Mouse (Mus musculus) myocyte (in vitro differentiated cells): ENCODE data around the gene Nup62cl. TPM values are rescaled to one million over a fixed set of nuclear protein-coding genes. Genes with fewer than 3 reads are reported as not detected.
A peak's percentile ranks its signal among the peaks of the same experiment; 100 is the strongest.

Source experiments
- H3K27me3 ChIP-seq: one replicate; pipeline ENCODE4 v1.6.1; 2011; ENCODE audit not compliant: control insufficient read depth, insufficient read depth, insufficient read length
- H3K36me3 ChIP-seq: one replicate; pipeline ENCODE4 v1.6.1; 2011; ENCODE audit not compliant: control insufficient read depth, insufficient read depth
- H3K4me2 ChIP-seq: one replicate; pipeline ENCODE4 v1.6.1; 2011; ENCODE audit warnings: low read depth, control low read depth
- H3K4me3 ChIP-seq: one replicate; pipeline ENCODE4 v1.5.1; 2011; ENCODE audit warnings: mild to moderate bottlenecking, control low read depth, moderate library complexity
- H3K79me2 ChIP-seq: one replicate; pipeline ENCODE4 v1.6.1; 2011; ENCODE audit not compliant: control insufficient read depth, insufficient read depth
- H3ac ChIP-seq: one replicate; pipeline ENCODE4 v1.6.1; 2011; ENCODE audit not compliant: control insufficient read depth, insufficient read length
- CEBPB ChIP-seq: IDR thresholded peaks from 2 replicates; pipeline ENCODE4 v1.6.1; 2011; ENCODE audit warnings: mild to moderate bottlenecking, moderate library complexity; ENCODE audit not compliant: poor library complexity, insufficient read depth, severe bottlenecking
- E2F4 ChIP-seq: IDR thresholded peaks from one replicate; pipeline ENCODE4 v1.6.1; 2011; ENCODE audit warnings: mild to moderate bottlenecking, control low read depth, moderate library complexity; ENCODE audit not compliant: insufficient read depth
- MAX ChIP-seq: IDR thresholded peaks from one replicate; pipeline ENCODE4 v1.6.1; 2011; ENCODE audit warnings: low read depth, mild to moderate bottlenecking, control low read depth
- MYOD1 ChIP-seq, 3 experiments: IDR thresholded peaks; one replicate each; pipeline ENCODE4 v1.6.1; 2011; ENCODE audit warnings: control low read depth in 2 of 3, low read depth in 2 of 3, mild to moderate bottlenecking in 2 of 3, moderate library complexity in 1 of 3; ENCODE audit not compliant: insufficient read length in 2 of 3, control insufficient read depth in 1 of 3
- MYOG ChIP-seq, 3 experiments: IDR thresholded peaks; one replicate each; pipeline ENCODE4 v1.6.1; 2011; ENCODE audit warnings: control low read depth in 2 of 3, low read depth in 2 of 3, mild to moderate bottlenecking in 2 of 3; ENCODE audit not compliant: insufficient read length in 2 of 3, control insufficient read depth in 1 of 3, insufficient read depth in 1 of 3
- POLR2A ChIP-seq: IDR thresholded peaks from one replicate; pipeline ENCODE4 v1.6.1; 2011; ENCODE audit warnings: low read depth, mild to moderate bottlenecking, control low read depth, moderate library complexity; ENCODE audit not compliant: insufficient read length
- POLR2AphosphoS2 ChIP-seq: IDR thresholded peaks from one replicate; pipeline ENCODE4 v1.6.1; 2011; ENCODE audit warnings: low read depth, control low read depth; ENCODE audit not compliant: insufficient read length
- REST ChIP-seq: IDR thresholded peaks from one replicate; pipeline ENCODE4 v1.6.1; 2011; ENCODE audit warnings: mild to moderate bottlenecking, control low read depth, moderate library complexity; ENCODE audit not compliant: insufficient read depth, insufficient read length
- SRF ChIP-seq: IDR thresholded peaks from one replicate; pipeline ENCODE4 v1.6.1; 2011; ENCODE audit warnings: low read depth; ENCODE audit not compliant: control insufficient read depth, insufficient read length
- TCF12 ChIP-seq: IDR thresholded peaks from one replicate; pipeline ENCODE4 v1.6.1; 2011; ENCODE audit warnings: mild to moderate bottlenecking, control low read depth; ENCODE audit not compliant: poor library complexity, insufficient read depth, severe bottlenecking
- TCF3 ChIP-seq: IDR thresholded peaks from one replicate; pipeline ENCODE4 v1.6.1; 2011; ENCODE audit warnings: low read depth, control low read depth; ENCODE audit not compliant: insufficient read length
- USF1 ChIP-seq: IDR thresholded peaks from one replicate; pipeline ENCODE4 v1.6.1; 2011; ENCODE audit warnings: low read depth, mild to moderate bottlenecking, control low read depth, moderate library complexity
- polyA plus RNA-seq: library from polyadenylated mRNA; unstranded; fragments of >200 nt; fragmentation: generic; extraction: Trizol; gene quantifications from one replicate; pipeline ENCODE4 v1.2.1, GENCODE M21; 2012; ENCODE audit warnings: missing spikeins

The Nup62cl gene
- polyA plus RNA-seq, 1 experiment = not detected

DNA sequence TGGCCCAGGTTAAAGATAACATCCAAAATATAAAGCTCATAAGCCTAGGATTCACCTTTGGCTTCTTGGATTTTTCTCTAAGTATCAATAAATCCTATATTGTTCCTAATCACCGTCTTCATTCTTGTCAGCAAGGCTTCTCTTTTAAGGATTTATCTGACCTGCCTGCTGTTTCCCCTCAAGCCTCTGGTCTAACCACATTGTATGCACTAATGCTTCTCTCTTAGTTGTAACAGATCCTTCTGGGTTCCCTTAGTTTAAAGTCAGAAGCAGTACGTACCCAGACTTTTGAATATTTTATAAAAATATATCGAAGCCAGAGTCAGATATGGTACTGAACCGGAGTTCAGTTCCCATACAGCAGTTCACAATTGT is 63.8 kb downstream of the Nup62cl start:
- Histone ChIP-seq H3K36me3 (no peaks in the 10 kb centered on the region), H3K4me3 (peak overlapping the region; percentile 42), H3K4me2 (peak overlapping the region; percentile 24), H3K27me3 (no peaks in the 10 kb centered on the region), H3ac (no peak overlapping the region), H3K79me2 (peaks cover 16% of the 10 kb centered on the region)
- TF ChIP-seq CEBPB = no peak
- no peak for TF ChIP-seq TCF12
- TF ChIP-seq E2F4 = no peak
- TF ChIP-seq MYOD1 (IDR thresholded peaks at IDR 0.05; ENCODE audit: control insufficient read depth in 1 of 3, insufficient read length in 2 of 3, low read depth in 2 of 3) = no peak
- no peak for TF ChIP-seq MYOG (IDR thresholded peaks at IDR 0.05; ENCODE audit: control insufficient read depth in 1 of 3, insufficient read depth in 1 of 3, insufficient read length in 2 of 3, low read depth in 2 of 3)
- no peak for TF ChIP-seq REST
- no peak for TF ChIP-seq MAX
- TF ChIP-seq POLR2A = no peak
- TF ChIP-seq TCF3 = no peak
- TF ChIP-seq POLR2AphosphoS2 = no peak

DNA sequence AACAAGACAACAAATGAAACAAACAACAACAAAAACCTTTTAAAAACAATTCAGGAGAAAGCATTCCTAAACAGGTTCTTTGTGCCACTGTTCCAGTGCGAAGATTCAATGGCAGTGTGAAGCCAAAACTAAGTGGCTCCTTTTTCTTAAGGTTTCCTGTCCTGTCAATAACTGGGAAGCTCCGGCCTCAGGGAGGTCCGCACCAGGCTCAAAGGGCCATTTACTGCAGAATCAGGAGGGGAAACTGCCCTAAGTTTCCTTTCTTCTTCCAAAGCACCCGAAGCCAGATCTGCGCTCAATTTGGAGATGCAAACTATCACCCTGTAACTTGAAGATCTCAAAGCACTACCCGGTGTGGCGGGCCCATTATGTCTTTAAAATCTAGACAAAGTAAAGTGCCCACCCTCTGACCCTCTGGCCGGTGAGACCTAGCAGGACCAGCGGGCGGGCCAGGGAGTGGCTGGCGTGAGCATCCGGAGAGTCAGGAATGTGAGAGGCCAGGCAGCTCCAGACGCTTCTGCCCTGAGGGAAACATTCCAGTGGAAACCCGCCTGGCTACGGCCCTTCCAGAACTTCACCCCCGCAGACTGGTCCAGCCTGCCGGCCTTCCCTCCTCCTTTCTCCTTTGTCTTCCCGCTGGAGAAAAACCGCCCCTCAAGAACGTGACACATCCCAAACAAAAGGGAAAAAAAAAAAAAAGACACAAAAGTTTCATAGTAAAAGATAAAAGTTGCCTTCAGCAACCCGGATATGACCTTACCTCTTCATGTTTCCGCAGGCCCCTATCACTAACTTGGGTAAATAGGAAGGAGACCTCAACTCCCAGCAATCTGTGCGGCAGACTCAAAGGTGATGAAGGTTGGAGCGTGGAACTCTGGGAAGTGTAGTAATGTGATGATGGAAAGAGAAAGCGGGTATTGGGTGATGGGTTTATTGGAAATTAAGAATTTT is 64.5 kb downstream of the Nup62cl start, which contains the start of gene Rbm41:
Gene Rbm41 (minus strand): TSS at position 856 of the 951 bp plus-strand sequence.
- Histone ChIP-seq H3K27me3 (no peaks in the 10 kb centered on the region), H3K79me2 (peaks cover 16% of the 10 kb centered on the region), H3ac (no peak within 1 kb of the TSS), H3K4me3 (peak within 1 kb of the TSS; percentile 42), H3K4me2 (peak within 1 kb of the TSS; percentile 65), H3K36me3 (no peaks in the 10 kb centered on the region)
- no peak for TF ChIP-seq CEBPB
- no peak for TF ChIP-seq POLR2A
- TF ChIP-seq SRF = no peak
- no peak for TF ChIP-seq MAX
- TF ChIP-seq USF1 = no peak
- TF ChIP-seq MYOG (IDR thresholded peaks at IDR 0.05; ENCODE audit: control insufficient read depth in 1 of 3, insufficient read depth in 1 of 3, insufficient read length in 2 of 3, low read depth in 2 of 3) = no peak
- TF ChIP-seq MYOD1 (IDR thresholded peaks at IDR 0.05; ENCODE audit: control insufficient read depth in 1 of 3, insufficient read length in 2 of 3, low read depth in 2 of 3) = no peak
- TF ChIP-seq TCF12 = no peak
- TF ChIP-seq POLR2AphosphoS2 = no peak
- TF ChIP-seq E2F4 = no peak
- no peak for TF ChIP-seq REST
- TF ChIP-seq TCF3 = no peak

DNA sequence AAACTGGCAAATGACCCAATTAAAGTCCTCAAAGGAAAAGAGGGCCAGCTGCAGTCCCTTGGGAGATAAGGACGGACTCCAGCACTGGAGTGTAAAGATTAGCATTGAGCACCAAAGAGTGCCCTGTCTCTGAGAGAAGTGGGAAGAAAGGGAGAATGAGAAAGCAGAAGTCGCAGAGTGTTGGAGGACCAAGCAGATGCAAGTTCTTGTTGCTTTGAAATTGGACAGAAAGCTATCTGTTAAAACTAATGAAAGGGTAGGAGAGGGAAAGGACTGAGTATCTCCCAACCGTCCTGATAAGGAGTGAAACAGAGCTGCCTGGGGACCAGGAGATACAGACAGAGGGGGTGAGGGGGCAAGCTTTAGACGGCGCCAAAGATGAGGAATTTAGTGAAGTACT is 80.4 kb downstream of the Nup62cl start:
- H3K4me2 ChIP-seq = no peak overlapping the region
- no peaks in the 10 kb centered on the region for H3K27me3 ChIP-seq
- no peak overlapping the region for H3K4me3 ChIP-seq
- no peak overlapping the region for H3ac ChIP-seq
- no peak for TF ChIP-seq SRF
- no peak for TF ChIP-seq MAX
- no peak for TF ChIP-seq POLR2AphosphoS2
- no peak for TF ChIP-seq CEBPB
- no peaks in the 10 kb centered on the region for H3K36me3 ChIP-seq
- H3K79me2 ChIP-seq = no peaks in the 10 kb centered on the region

Other genes starting within 250 kb of the Nup62cl start
- 9.6 TPM for gene Morc4, start 191.0 kb downstream of the Nup62cl start, polyA plus RNA-seq
- gene Rbm41, start 64.1 kb downstream of the Nup62cl start, polyA plus RNA-seq = 1.3 TPM
- not detected for gene Pih1h3b, start 167 bp upstream of the Nup62cl start, polyA plus RNA-seq